Mouse (Mus musculus): ENCODE results near the gene Il10rb. TPM values are rescaled to one million over a fixed set of nuclear protein-coding genes. Genes with fewer than 3 reads are reported as not detected.

The Il10rb gene
- total RNA-seq, 2 experiments from 2014 or later: 26.3 to 27.4 TPM

Other genes with a start within 250 kb of the Il10rb start
- not detected for gene Olig2, start 180.7 kb upstream of the Il10rb start, total RNA-seq (2021)
- gene Olig1, start 136.4 kb upstream of the Il10rb start, total RNA-seq (2021): under 1 TPM in 1 of 2 experiments, not detected in 1; 0.25 TPM
- 10 to 100 TPM; 26.1 to 31.4 TPM for gene Ifnar2, start 33.4 kb upstream of the Il10rb start, total RNA-seq (2021)
- gene Gm21970, start 14.4 kb upstream of the Il10rb start, total RNA-seq (2021): not detected
- gene Ifnar1, start 79.1 kb downstream of the Il10rb start, total RNA-seq (2021): 10 to 100 TPM; 61.8 to 63.4 TPM
- 10 to 100 TPM; 47.9 to 52.5 TPM for gene Ifngr2, start 140.9 kb downstream of the Il10rb start, total RNA-seq (2021)
- 10 to 100 TPM; 12.3 to 12.8 TPM for gene Tmem50b, start 191.6 kb downstream of the Il10rb start, total RNA-seq (2021)
- 1 to 10 TPM; 2.9 to 3.9 TPM for gene Dnajc28, start 212.9 kb downstream of the Il10rb start, total RNA-seq (2021)
- 10 to 100 TPM; 73.3 to 83.7 TPM for gene Gart, start 240.8 kb downstream of the Il10rb start, total RNA-seq (2021)
- gene Son, start 241.3 kb downstream of the Il10rb start, total RNA-seq (2021): 100 to 1,000 TPM; 169 to 203 TPM